Mouse (Mus musculus): ENCODE measurements around the gene Slc18b1. TPM values are rescaled to one million over a fixed set of nuclear protein-coding genes. Genes with fewer than 3 reads are reported as not detected.
A peak's percentile ranks its signal among the peaks of the same experiment; 100 is the strongest.

Gene Slc18b1
- polyA plus RNA-seq, 1 experiment from 2014 or later, result 1.5 TPM

- 0 out of 2 replicates have a peak overlapping the region, but pooled peaks have one; percentile 16 for H3K27ac ChIP-seq (ENCODE audit: low read depth)
- peak; percentile 46 for TF ChIP-seq CTCF (IDR thresholded peaks at IDR 0.05; ENCODE audit: low read depth)
- no peak for TF ChIP-seq EP300 (IDR thresholded peaks at IDR 0.05; ENCODE audit: low read depth)
- H3K4me1 ChIP-seq (ENCODE audit: insufficient read depth), result no peaks in the 10 kb centered on the region; the same call in 1 of the 2 replicates
- H3K9ac ChIP-seq (replicated peaks), result no peak overlapping the region
- no peak overlapping the region for H3K4me3 ChIP-seq (ENCODE audit: low read depth, low read length)
- H3K9me3 ChIP-seq (ENCODE audit: low read length), result no peaks in the 10 kb centered on the region
- H3K4me2 ChIP-seq (ENCODE audit: low read depth, low read length), result no peak overlapping the region
- peak; percentile 74 for ATAC-seq
- 49% methylated on average over 9 of the region's 9 CpGs for WGBS (ENCODE audit: insufficient replicate concordance)
- peak; percentile 22 for DNase-seq
- no peaks in the 10 kb centered on the region for H3K27me3 ChIP-seq (ENCODE audit: insufficient read depth, low read length)
- H3K36me3 ChIP-seq (replicated peaks; ENCODE audit: insufficient read depth, low read length), result no peaks in the 10 kb centered on the region
Measured at GRCm38 (mm10) chr10:23839368-23839767, 42.6 kb downstream of the Slc18b1 start.

- no peak for TF ChIP-seq CTCF (IDR thresholded peaks at IDR 0.05; ENCODE audit: low read depth)
- H3K4me1 ChIP-seq (ENCODE audit: insufficient read depth), result no peaks in the 10 kb centered on the region; the same call in 1 of the 2 replicates
- H3K9me3 ChIP-seq (ENCODE audit: low read length), result no peaks in the 10 kb centered on the region
- H3K27me3 ChIP-seq (ENCODE audit: insufficient read depth, low read length), result no peaks in the 10 kb centered on the region
- no peak for ATAC-seq
- DNase-seq, result no peak
- H3K9ac ChIP-seq (replicated peaks), result no peak overlapping the region
- H3K4me2 ChIP-seq (ENCODE audit: low read depth, low read length), result no peak overlapping the region
- no peak overlapping the region for H3K27ac ChIP-seq (ENCODE audit: low read depth)
- no peak overlapping the region for H3K4me3 ChIP-seq (ENCODE audit: low read depth, low read length)
- no peaks in the 10 kb centered on the region for H3K36me3 ChIP-seq (replicated peaks; ENCODE audit: insufficient read depth, low read length)
- WGBS (ENCODE audit: insufficient replicate concordance), result 53% methylated on average over 4 of the region's 4 CpGs
Measured at GRCm38 (mm10) chr10:23840496-23840895, 43.7 kb downstream of the Slc18b1 start.

- Histone ChIP-seq H3K4me3 (ENCODE audit: low read depth, low read length) (peak within 1 kb of the TSS; percentile 40), H3K27ac (ENCODE audit: low read depth) (peak within 1 kb of the TSS; percentile 83), H3K36me3 (replicated peaks; ENCODE audit: insufficient read depth, low read length) (no peaks in the 10 kb centered on the region), H3K4me2 (ENCODE audit: low read depth, low read length) (peak within 1 kb of the TSS; percentile 62), H3K9ac (replicated peaks) (peak within 1 kb of the TSS; percentile 57), H3K4me1 (ENCODE audit: insufficient read depth) (0 out of 2 replicates have a peak, but pooled peaks cover 4% of the 10 kb centered on the region), H3K27me3 (ENCODE audit: insufficient read depth, low read length) (no peaks in the 10 kb centered on the region), H3K9me3 (ENCODE audit: low read length) (no peaks in the 10 kb centered on the region)
- DNase-seq, result peak; percentile 39
- TF ChIP-seq EP300 (IDR thresholded peaks at IDR 0.05; ENCODE audit: low read depth), result peak; percentile 60
- no peak for TF ChIP-seq CTCF (IDR thresholded peaks at IDR 0.05; ENCODE audit: low read depth)
- peak; percentile 90 for ATAC-seq
- WGBS (ENCODE audit: insufficient replicate concordance), result 37% methylated on average over 4 of the region's 4 CpGs
Measured at GRCm38 (mm10) chr10:23851228-23851912, 54.6 kb downstream of the Slc18b1 start, which contains the start of gene Vnn3. Vnn3 (plus strand) TSS chr10:23851462.

GRCm38 (mm10) chr10:23852096-23852495 is 55.3 kb downstream of the Slc18b1 start:
- Histone ChIP-seq H3K4me2 (ENCODE audit: low read depth, low read length) (peak overlapping the region; percentile 62), H3K36me3 (replicated peaks; ENCODE audit: insufficient read depth, low read length) (no peaks in the 10 kb centered on the region), H3K9ac (replicated peaks) (peak overlapping the region; percentile 57), H3K4me1 (ENCODE audit: insufficient read depth) (0 out of 2 replicates have a peak, but pooled peaks cover 4% of the 10 kb centered on the region), H3K9me3 (ENCODE audit: low read length) (no peaks in the 10 kb centered on the region), H3K4me3 (ENCODE audit: low read depth, low read length) (peak overlapping the region; percentile 40), H3K27me3 (ENCODE audit: insufficient read depth, low read length) (no peaks in the 10 kb centered on the region), H3K27ac (ENCODE audit: low read depth) (peak overlapping the region; percentile 83)
- DNase-seq (no peak), ATAC-seq (peak; percentile 31; the same call in 1 of the 2 replicates)
- 67% methylated on average over 2 of the region's 2 CpGs for WGBS (ENCODE audit: insufficient replicate concordance)
- TF ChIP-seq EP300 (IDR thresholded peaks at IDR 0.05; ENCODE audit: low read depth) (no peak), CTCF (IDR thresholded peaks at IDR 0.05; ENCODE audit: low read depth) (no peak)

GRCm38 (mm10) chr10:23864362-23865312 is 67.9 kb downstream of the Slc18b1 start:
- TF ChIP-seq EP300 (IDR thresholded peaks at IDR 0.05; ENCODE audit: low read depth) (no peak), CTCF (IDR thresholded peaks at IDR 0.05; ENCODE audit: low read depth) (no peak)
- Histone ChIP-seq H3K36me3 (replicated peaks; ENCODE audit: insufficient read depth, low read length) (peaks cover 14% of the 10 kb centered on the region), H3K4me2 (ENCODE audit: low read depth, low read length) (no peak overlapping the region), H3K4me1 (ENCODE audit: insufficient read depth) (no peaks in the 10 kb centered on the region), H3K27ac (ENCODE audit: low read depth) (0 out of 2 replicates have a peak overlapping the region, but pooled peaks have one; percentile 29), H3K4me3 (ENCODE audit: low read depth, low read length) (no peak overlapping the region), H3K9me3 (ENCODE audit: low read length) (peaks cover 6% of the 10 kb centered on the region; the same call in 1 of the 2 replicates), H3K27me3 (ENCODE audit: insufficient read depth, low read length) (no peaks in the 10 kb centered on the region), H3K9ac (replicated peaks) (no peak overlapping the region)
- DNase-seq (no peak), ATAC-seq (peak; percentile 56; the same call in 1 of the 2 replicates)
- WGBS (ENCODE audit: insufficient replicate concordance), result 54% methylated on average over 9 of the region's 9 CpGs

Other genes starting within 250 kb of the Slc18b1 start
- gene Rps12, start 9.7 kb upstream of the Slc18b1 start, polyA plus RNA-seq (2015; fragmentation: Nextera tagmentation; extraction: Ambion mirVana), result 145 and 149 TPM in 2 replicates
- gene Vnn3, start 54.5 kb downstream of the Slc18b1 start, polyA plus RNA-seq (2015; fragmentation: Nextera tagmentation; extraction: Ambion mirVana), result 129 and 137 TPM in 2 replicates
- gene Vnn1, start 97.7 kb downstream of the Slc18b1 start, polyA plus RNA-seq (2015; fragmentation: Nextera tagmentation; extraction: Ambion mirVana), result 13.9 and 20.5 TPM in 2 replicates
- not detected in 2 replicates for gene Taar1, start 123.4 kb downstream of the Slc18b1 start, polyA plus RNA-seq (2015; fragmentation: Nextera tagmentation; extraction: Ambion mirVana)
- gene Taar2, start 141.6 kb downstream of the Slc18b1 start, polyA plus RNA-seq (2015; fragmentation: Nextera tagmentation; extraction: Ambion mirVana), result not detected in 2 replicates
- gene Taar3, start 152.6 kb downstream of the Slc18b1 start, polyA plus RNA-seq (2015; fragmentation: Nextera tagmentation; extraction: Ambion mirVana), result not detected in 2 replicates
- not detected in 2 replicates for gene Taar4, start 163.5 kb downstream of the Slc18b1 start, polyA plus RNA-seq (2015; fragmentation: Nextera tagmentation; extraction: Ambion mirVana)
- gene Taar5, start 173.7 kb downstream of the Slc18b1 start, polyA plus RNA-seq (2015; fragmentation: Nextera tagmentation; extraction: Ambion mirVana), result not detected in 2 replicates
- not detected in 2 replicates for gene Taar6, start 188.7 kb downstream of the Slc18b1 start, polyA plus RNA-seq (2015; fragmentation: Nextera tagmentation; extraction: Ambion mirVana)
- not detected in 2 replicates for gene Taar7a, start 196.5 kb downstream of the Slc18b1 start, polyA plus RNA-seq (2015; fragmentation: Nextera tagmentation; extraction: Ambion mirVana)
- gene Taar7b, start 203.0 kb downstream of the Slc18b1 start, polyA plus RNA-seq (2015; fragmentation: Nextera tagmentation; extraction: Ambion mirVana), result not detected in 2 replicates
- not detected in 2 replicates for gene Taar7d, start 230.2 kb downstream of the Slc18b1 start, polyA plus RNA-seq (2015; fragmentation: Nextera tagmentation; extraction: Ambion mirVana)
- gene Taar7e, start 240.6 kb downstream of the Slc18b1 start, polyA plus RNA-seq (2015; fragmentation: Nextera tagmentation; extraction: Ambion mirVana), result not detected in 2 replicates

All from liver, postnatal 0 days (tissue).